Mouse (Mus musculus) hindbrain, embryonic 11.5 days (tissue): ENCODE measurements around the gene Hnrnpc. TPM values are rescaled to one million over a fixed set of nuclear protein-coding genes. Genes with fewer than 3 reads are reported as not detected.

Source experiments
- ATAC-seq: fragments of 200-750 bp; cut with Nextera tagmentation; 2 replicates; pipeline ENCODE4 v1.8.0; 2017; ENCODE audit warnings: mild to moderate bottlenecking, moderate TSS enrichment, moderate library complexity; ENCODE audit not compliant: low FRiP score
- DNase-seq: peaks from one replicate; pipeline ENCODE4 v3.0.0-alpha.2; 2015; ENCODE audit warnings: low spot score
- H3K27ac ChIP-seq: fragments of 300-500 bp; sonication (generic); 2 replicates; pipeline ENCODE4 v1.5.1; 2014; ENCODE audit warnings: mild to moderate bottlenecking, low read depth, low read length
- H3K27me3 ChIP-seq: fragments of 300-500 bp; sonication (generic); 2 replicates; pipeline ENCODE4 v1.6.1; 2014; ENCODE audit warnings: mild to moderate bottlenecking, low read length, moderate library complexity, mixed read lengths; ENCODE audit not compliant: control insufficient read depth, insufficient read depth
- H3K36me3 ChIP-seq: fragments of 300-500 bp; sonication (generic); 2 replicates; pipeline ENCODE4 v1.6.1; 2014; ENCODE audit warnings: mild to moderate bottlenecking, low read length, moderate library complexity, mixed read lengths; ENCODE audit not compliant: control insufficient read depth, insufficient read depth
- H3K4me1 ChIP-seq: fragments of 300-500 bp; sonication (generic); replicated peaks from 2 replicates; pipeline ENCODE4 v1.6.1; 2014; ENCODE audit warnings: low read length, mixed read lengths; ENCODE audit not compliant: control insufficient read depth, insufficient read depth
- H3K4me2 ChIP-seq: fragments of 300-500 bp; sonication (generic); replicated peaks from 2 replicates; pipeline ENCODE4 v1.6.1; 2014; ENCODE audit warnings: mild to moderate bottlenecking, low read depth, low read length
- H3K4me3 ChIP-seq: fragments of 300-500 bp; sonication (generic); 2 replicates; pipeline ENCODE4 v1.5.1; 2014; ENCODE audit warnings: low read depth, low read length
- H3K9ac ChIP-seq: fragments of 300-500 bp; sonication (generic); 2 replicates; pipeline ENCODE4 v1.6.1; 2014; ENCODE audit warnings: low read depth, low read length
- H3K9me3 ChIP-seq: fragments of 300-500 bp; sonication (generic); 2 replicates; pipeline ENCODE4 v1.6.1; 2016; ENCODE audit warnings: low read length; ENCODE audit not compliant: control insufficient read depth
- WGBS: fragments of 180-500 bp; shearing (Covaris S2); extraction: QIAGEN DNeasy Blood & Tissue Kit; methylation state at CpG from one replicate; pipeline ENCODE4 v1.1.7; 2014; 5-methylcytosine and 5-hydroxymethylcytosine counted together
- polyA plus RNA-seq: library from polyadenylated mRNA; unstranded; fragments of >200 nt; fragmentation: Nextera tagmentation; extraction: Ambion mirVana; gene quantifications from 2 replicates; pipeline ENCODE4 v1.2.1, GENCODE M21; 2014

Gene Hnrnpc
- polyA plus RNA-seq, 1 experiment from 2014 or later: 962 TPM

DNA sequence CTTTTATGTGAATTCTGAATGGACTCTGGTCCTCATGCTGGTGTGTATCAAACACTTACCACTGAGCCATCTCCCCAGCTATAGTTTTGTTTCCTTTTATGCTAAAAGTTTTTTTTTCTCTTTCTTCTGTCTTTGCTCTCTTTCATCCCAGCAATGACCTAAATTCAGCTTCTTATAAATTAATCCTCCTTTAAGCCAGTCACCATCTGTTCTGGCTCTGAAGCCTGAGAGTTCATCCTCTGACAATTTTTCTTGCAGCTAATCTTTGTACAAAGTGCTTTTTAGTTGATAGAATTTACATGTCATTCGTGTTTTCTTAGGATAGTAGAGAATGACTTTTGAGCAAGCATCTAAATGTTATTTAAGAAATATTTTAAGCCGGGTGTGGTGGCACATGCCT is 4.2 kb upstream of the Hnrnpc start:
- H3K4me2 ChIP-seq: no peak overlapping the region
- H3K9me3 ChIP-seq: no peaks in the 10 kb centered on the region
- no peak overlapping the region for H3K27ac ChIP-seq
- no peak overlapping the region for H3K9ac ChIP-seq
- 79% methylated on average over 2 of the region's 2 CpGs for WGBS
- H3K36me3 ChIP-seq: no peaks in the 10 kb centered on the region
- no peaks in the 10 kb centered on the region for H3K4me1 ChIP-seq
- no peak for DNase-seq
- H3K27me3 ChIP-seq: no peaks in the 10 kb centered on the region
- H3K4me3 ChIP-seq: no peak overlapping the region
- no peak for ATAC-seq

DNA sequence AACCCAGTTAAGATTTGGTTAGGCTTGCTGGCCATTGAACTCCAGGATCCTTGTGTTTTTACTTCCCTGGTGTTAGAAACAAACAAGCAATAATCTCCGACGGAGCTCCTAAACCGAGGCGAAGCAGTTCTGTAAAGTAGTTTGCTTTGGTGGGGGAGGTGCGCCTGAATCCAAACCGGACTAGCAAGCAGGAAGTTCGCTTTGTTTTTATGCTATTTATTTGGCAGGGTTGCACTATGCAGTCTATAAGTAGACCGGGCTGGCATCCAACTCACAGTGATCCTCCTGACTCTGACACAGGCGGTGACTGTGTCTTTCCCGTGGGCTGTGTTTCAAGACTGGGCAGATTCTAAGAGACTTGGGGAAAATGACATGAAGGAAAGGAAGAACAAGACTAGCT is 2.9 kb upstream of the Hnrnpc start:
- Histone ChIP-seq H3K4me1 (no peaks in the 10 kb centered on the region), H3K4me2 (no peak overlapping the region), H3K27me3 (no peaks in the 10 kb centered on the region), H3K27ac (no peak overlapping the region), H3K4me3 (no peak overlapping the region), H3K9me3 (no peaks in the 10 kb centered on the region), H3K9ac (no peak overlapping the region), H3K36me3 (no peaks in the 10 kb centered on the region)
- WGBS: 37% methylated on average over 10 of the region's 10 CpGs
- no peak for ATAC-seq
- no peak for DNase-seq

DNA sequence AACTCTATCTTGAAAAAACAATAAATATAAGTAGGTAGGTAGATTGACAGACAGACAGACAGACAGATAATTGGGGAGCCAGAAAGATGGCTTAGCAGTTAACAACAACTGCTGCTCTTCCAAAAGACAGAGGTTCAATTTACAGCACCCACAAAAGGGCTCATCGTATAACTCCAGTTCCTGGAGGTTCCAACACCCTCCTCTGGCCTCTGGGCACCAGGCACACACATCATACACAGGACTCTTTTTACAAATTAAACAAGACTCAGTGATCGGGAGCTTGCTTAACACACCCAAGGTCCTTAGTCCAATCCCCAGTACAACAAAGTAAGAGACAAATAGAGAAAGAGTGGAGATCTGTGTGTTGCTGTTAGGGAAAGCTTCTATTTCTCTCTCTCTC is 1.5 kb upstream of the Hnrnpc start:
- no peak for ATAC-seq
- Histone ChIP-seq H3K27me3 (no peaks in the 10 kb centered on the region), H3K9ac (no peak overlapping the region), H3K4me3 (no peak overlapping the region), H3K4me1 (peaks cover 2% of the 10 kb centered on the region; the same call in 1 of the 2 replicates), H3K9me3 (no peaks in the 10 kb centered on the region), H3K4me2 (no peak overlapping the region), H3K27ac (no peak overlapping the region), H3K36me3 (no peaks in the 10 kb centered on the region)
- DNase-seq: no peak
- 88% methylated on average over 2 of the region's 2 CpGs for WGBS

DNA sequence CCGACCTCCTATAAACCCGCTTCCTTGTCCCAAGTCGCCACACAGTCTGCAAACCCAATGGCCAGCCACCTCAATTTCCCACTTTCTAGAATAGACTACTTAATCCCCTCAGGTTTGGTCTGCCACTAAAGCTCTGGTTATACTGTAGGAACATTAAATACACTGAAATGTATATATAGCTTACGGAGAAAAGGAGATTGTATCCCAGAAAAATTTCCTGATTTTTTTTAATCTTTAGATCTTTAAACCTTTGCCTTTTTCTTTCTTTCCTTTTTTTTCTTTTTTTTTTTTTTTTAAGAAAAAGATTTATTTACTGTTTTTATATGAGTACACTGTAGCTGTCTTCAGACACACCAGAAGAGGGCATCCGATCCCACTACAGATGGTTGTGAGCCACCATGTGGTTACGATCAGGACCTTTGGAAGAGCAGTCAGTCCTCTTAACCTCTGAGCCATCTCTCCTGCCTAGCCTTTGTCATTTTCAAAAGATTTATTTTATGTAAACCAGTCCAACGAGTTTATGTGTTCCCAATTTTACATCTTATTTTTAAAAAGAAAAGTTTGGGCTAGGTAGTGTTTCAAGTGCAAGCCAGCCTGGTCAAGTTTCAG is 953 bp upstream of the Hnrnpc start:
- H3K4me3 ChIP-seq: peak overlapping the region; percentile 33
- H3K27ac ChIP-seq: peak overlapping the region; percentile 69
- 44% methylated on average over 7 of the region's 7 CpGs for WGBS
- H3K4me2 ChIP-seq: peak overlapping the region; percentile 67
- peak overlapping the region; percentile 74 for H3K9ac ChIP-seq
- H3K4me1 ChIP-seq: peaks cover 2% of the 10 kb centered on the region; the same call in 1 of the 2 replicates
- H3K9me3 ChIP-seq: no peaks in the 10 kb centered on the region
- DNase-seq (no peak), ATAC-seq (no peak)
- H3K27me3 ChIP-seq: no peaks in the 10 kb centered on the region
- H3K36me3 ChIP-seq: no peaks in the 10 kb centered on the region

DNA sequence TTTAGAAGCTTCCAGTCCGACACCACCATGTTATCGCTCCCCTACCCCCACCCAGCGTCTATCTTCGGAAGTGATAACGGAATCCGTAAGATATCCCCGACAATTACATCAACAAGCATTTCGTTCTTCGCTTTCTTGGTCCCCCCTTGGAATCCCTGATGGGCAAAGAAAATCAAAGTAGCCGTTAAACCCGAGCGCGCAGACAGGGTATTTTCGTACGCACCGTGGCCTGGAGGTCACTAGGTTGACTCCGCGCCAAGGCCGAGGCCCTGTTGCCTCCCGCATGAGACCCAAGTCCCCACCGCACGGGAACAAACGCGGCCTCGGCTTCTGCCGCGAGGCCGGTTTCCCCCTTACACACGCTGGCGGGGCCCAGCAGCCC is 363 bp downstream of the Hnrnpc start:
- H3K9me3 ChIP-seq: no peaks in the 10 kb centered on the region
- H3K4me2 ChIP-seq: peak overlapping the region; percentile 63; the same call in 1 of the 2 replicates
- H3K4me3 ChIP-seq: peak overlapping the region; percentile 88
- DNase-seq: no peak
- no peaks in the 10 kb centered on the region for H3K27me3 ChIP-seq
- peak; percentile 49; the same call in 1 of the 2 replicates for ATAC-seq
- under 1% methylated on average over 30 of the region's 30 CpGs for WGBS
- no peaks in the 10 kb centered on the region for H3K36me3 ChIP-seq
- peak overlapping the region; percentile 98 for H3K9ac ChIP-seq
- peaks cover 2% of the 10 kb centered on the region; the same call in 1 of the 2 replicates for H3K4me1 ChIP-seq
- peak overlapping the region; percentile 87 for H3K27ac ChIP-seq

DNA sequence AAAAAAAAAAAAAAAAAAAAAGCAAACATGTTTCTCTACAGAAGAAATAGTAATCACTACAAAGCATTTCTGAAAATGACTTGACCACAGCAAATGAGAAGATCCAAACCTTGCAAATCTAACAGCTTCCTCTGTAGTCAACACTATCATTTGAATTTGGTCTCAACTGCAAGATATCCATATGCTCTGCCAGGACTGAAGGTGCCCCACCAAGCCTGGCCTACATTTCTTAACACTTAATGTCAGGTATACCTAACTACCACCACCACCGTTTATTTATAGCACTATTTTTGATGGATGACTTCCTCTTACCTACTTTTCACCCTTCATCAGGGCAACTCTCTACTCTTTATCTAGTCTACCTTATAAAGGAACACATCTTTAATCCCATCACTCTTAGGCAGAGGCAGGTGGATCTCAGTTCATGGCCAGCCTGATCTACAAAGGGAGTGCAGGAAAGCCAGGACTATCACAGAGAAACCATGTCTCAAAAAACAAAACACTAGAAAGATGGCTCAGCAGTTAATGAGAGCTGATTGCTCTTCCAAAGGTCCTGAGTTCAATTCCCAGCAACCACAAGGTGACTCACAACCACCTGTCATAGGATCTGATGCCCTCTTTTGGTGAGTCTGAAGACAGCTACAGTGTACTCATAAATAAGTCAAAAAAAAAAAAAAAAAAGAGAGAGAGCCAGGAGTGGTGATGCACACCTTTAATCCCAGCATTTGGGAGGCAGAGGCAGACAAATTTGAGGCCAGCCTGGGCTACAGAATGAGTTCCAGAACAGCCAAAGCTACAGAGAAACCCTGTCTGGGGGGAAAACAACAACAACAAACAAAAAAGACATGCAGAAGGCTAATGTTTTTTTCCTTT is 2.3 kb downstream of the Hnrnpc start:
- Histone ChIP-seq H3K9ac (no peak overlapping the region), H3K4me2 (peak overlapping the region; percentile 63), H3K27me3 (no peaks in the 10 kb centered on the region), H3K4me3 (peak overlapping the region; percentile 88; the same call in 1 of the 2 replicates), H3K9me3 (no peaks in the 10 kb centered on the region), H3K4me1 (peaks cover 2% of the 10 kb centered on the region; the same call in 1 of the 2 replicates), H3K27ac (no peak overlapping the region), H3K36me3 (no peaks in the 10 kb centered on the region)
- DNase-seq (no peak), ATAC-seq (no peak)
- 89% methylated on average over 1 of the region's 1 CpGs for WGBS

DNA sequence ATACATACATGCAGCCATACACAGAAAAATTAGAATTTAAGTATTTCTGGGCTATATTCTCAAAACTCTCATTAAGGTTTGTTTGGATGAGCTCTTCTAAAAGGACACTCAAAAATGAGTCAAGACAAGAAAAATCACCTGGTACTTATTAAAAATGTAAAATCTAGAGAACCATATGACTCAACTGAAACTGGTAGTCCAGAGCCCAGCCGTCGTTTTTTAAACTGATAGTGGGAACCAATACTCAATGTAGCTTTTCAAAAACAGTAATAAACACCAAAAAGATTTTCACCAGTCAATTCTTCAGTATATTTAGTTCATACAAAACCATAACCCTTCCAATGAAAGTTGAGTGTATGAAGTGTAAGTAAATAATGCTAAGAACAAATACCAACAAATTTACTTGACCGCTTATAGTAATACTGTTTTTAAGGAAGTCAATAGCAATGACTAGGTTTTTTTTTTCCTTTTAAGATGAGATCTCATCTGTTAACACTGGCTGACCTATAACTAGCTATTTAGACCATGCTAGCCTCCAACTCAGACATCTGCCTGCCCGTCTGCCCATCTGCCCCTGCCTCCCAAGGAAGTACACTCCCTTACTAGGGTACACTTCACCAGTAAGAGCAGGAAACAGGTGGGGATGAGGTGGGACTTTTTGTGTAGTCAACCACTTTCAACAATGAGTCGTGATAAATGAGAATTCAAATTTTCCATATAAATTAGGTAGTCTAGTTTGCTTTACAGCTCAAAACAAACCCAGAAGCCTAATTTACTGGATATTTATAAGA is 3.5 kb downstream of the Hnrnpc start:
- DNase-seq (no peak), ATAC-seq (no peak)
- H3K36me3 ChIP-seq: no peaks in the 10 kb centered on the region
- H3K4me1 ChIP-seq: peaks cover 2% of the 10 kb centered on the region; the same call in 1 of the 2 replicates
- no peak overlapping the region for H3K4me2 ChIP-seq
- no peak overlapping the region for H3K4me3 ChIP-seq
- no peak overlapping the region for H3K9ac ChIP-seq
- no peaks in the 10 kb centered on the region for H3K27me3 ChIP-seq
- H3K9me3 ChIP-seq: no peaks in the 10 kb centered on the region
- WGBS: 80% methylated on average over 5 of the region's 5 CpGs
- H3K27ac ChIP-seq: no peak overlapping the region

DNA sequence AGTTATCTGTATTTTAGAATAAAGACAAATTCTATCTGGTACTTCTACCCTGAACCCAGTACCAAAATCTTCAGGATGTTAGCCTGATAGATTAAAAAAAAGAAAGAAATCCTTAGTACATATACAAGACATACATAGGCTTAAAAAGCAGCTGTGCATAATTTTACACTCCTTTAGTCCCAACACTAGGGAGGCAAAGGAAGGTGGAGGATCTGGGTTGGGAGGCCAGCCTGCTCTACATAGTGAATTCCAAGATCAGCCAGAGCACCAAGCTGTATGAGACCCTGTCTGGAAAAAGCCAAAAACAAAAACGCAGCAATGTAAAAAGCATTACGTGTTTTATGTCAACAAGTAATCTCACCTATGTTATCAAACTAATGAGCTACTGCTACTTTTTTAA is 4.3 kb downstream of the Hnrnpc start:
- WGBS: 90% methylated on average over 2 of the region's 2 CpGs
- ATAC-seq: no peak

More for the DNA sequence above, 4.3 kb downstream of the Hnrnpc start:
- Histone ChIP-seq H3K27me3 (no peaks in the 10 kb centered on the region), H3K4me1 (peaks cover 2% of the 10 kb centered on the region; the same call in 1 of the 2 replicates), H3K4me2 (no peak overlapping the region), H3K9me3 (no peaks in the 10 kb centered on the region), H3K36me3 (no peaks in the 10 kb centered on the region), H3K9ac (no peak overlapping the region), H3K4me3 (no peak overlapping the region), H3K27ac (no peak overlapping the region)
- no peak for DNase-seq
